Mouse (Mus musculus): ENCODE data around the gene Slc15a4.

Gene Slc15a4

DNA sequence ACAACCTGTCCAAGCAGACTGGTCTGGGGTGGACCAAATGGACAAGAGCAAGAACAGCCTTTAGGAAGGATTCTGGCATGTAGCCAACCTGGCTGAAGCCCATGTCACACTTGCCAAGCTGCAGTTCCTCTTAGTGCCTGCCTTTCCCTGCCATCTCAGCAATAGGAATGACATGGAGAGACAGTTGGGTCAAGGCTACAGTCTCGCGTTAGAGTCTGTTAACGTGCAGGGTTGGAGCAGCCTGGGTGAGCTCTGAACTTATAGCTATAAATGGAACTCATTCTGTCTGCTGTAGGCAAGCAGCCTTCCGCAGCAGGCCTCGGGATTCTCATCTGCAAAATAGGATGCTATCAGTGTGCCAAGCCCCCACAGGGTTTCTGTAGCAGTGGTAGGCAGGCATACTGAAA is 86.1 kb downstream of the Slc15a4 start:
- DNase-seq (ENCODE audit: extremely low read depth, low read depth, low spot score), result no peak
